Mouse (Mus musculus) adrenal gland, postnatal 14 days (tissue): ENCODE results near the gene Kcnh1. TPM values are rescaled to one million over a fixed set of nuclear protein-coding genes. Genes with fewer than 3 reads are reported as not detected.
A peak's percentile ranks its signal among the peaks of the same experiment; 100 is the strongest.

Experiments
- DNase-seq: peaks from one replicate; pipeline ENCODE4 v3.0.0; 2021; ENCODE audit warnings: mixed read lengths
- total RNA-seq: library from RNA; stranded (reverse); gene quantifications from 2 replicates; pipeline ENCODE4 v1.2.3, GENCODE M21; 2021

Gene Kcnh1
- total RNA-seq, 1 experiment from 2014 or later = 0.26 TPM

- no peak for DNase-seq
These were observed 133.6 kb downstream of the Kcnh1 start for GRCm38 (mm10) chr1:192324223-192324622.

GRCm38 (mm10) chr1:192327052-192327451 is 136.5 kb downstream of the Kcnh1 start:
- no peak for DNase-seq

GRCm38 (mm10) chr1:192331207-192331606 is 140.6 kb downstream of the Kcnh1 start:
- DNase-seq = no peak

GRCm38 (mm10) chr1:192336029-192336428 is 145.5 kb downstream of the Kcnh1 start:
- no peak for DNase-seq

GRCm38 (mm10) chr1:192339361-192340077 is 148.9 kb downstream of the Kcnh1 start:
- DNase-seq = no peak

GRCm38 (mm10) chr1:192341774-192342173 is 151.2 kb downstream of the Kcnh1 start:
- DNase-seq = no peak

- no peak for DNase-seq
These were observed 153.4 kb downstream of the Kcnh1 start for GRCm38 (mm10) chr1:192343996-192344395.

- DNase-seq = no peak
These were observed 156.8 kb downstream of the Kcnh1 start for GRCm38 (mm10) chr1:192347327-192347726.

GRCm38 (mm10) chr1:192356231-192356630 is 165.7 kb downstream of the Kcnh1 start:
- DNase-seq = no peak

- DNase-seq = no peak
These were observed 168.6 kb downstream of the Kcnh1 start for GRCm38 (mm10) chr1:192359212-192359611.

GRCm38 (mm10) chr1:192368336-192368735 is 177.8 kb downstream of the Kcnh1 start:
- no peak for DNase-seq

GRCm38 (mm10) chr1:192371943-192372614 is 181.5 kb downstream of the Kcnh1 start:
- peak; percentile 5 for DNase-seq

GRCm38 (mm10) chr1:192378546-192379075 is 188.0 kb downstream of the Kcnh1 start:
- DNase-seq = no peak

- DNase-seq = no peak
These were observed 190.0 kb downstream of the Kcnh1 start for GRCm38 (mm10) chr1:192380596-192381041.

GRCm38 (mm10) chr1:192387624-192388023 is 197.1 kb downstream of the Kcnh1 start:
- no peak for DNase-seq

GRCm38 (mm10) chr1:192391041-192391440 is 200.5 kb downstream of the Kcnh1 start:
- DNase-seq = no peak

- DNase-seq = no peak
These were observed 201.7 kb downstream of the Kcnh1 start for GRCm38 (mm10) chr1:192392232-192392631.

- no peak for DNase-seq
These were observed 209.3 kb downstream of the Kcnh1 start for GRCm38 (mm10) chr1:192399667-192400490.

GRCm38 (mm10) chr1:192400991-192401390 is 210.4 kb downstream of the Kcnh1 start:
- DNase-seq = peak; percentile 35

- peak; percentile 52 for DNase-seq
These were observed 212.5 kb downstream of the Kcnh1 start for GRCm38 (mm10) chr1:192402911-192403704.

GRCm38 (mm10) chr1:192405136-192405535 is 214.6 kb downstream of the Kcnh1 start:
- DNase-seq = no peak

GRCm38 (mm10) chr1:192406589-192406988 is 216.0 kb downstream of the Kcnh1 start:
- DNase-seq = no peak
